Mouse (Mus musculus) inflammation-experienced regulatory T-cells, adult 16 weeks (primary cell): ENCODE data around the gene Gm21861. TPM values are rescaled to one million over a fixed set of nuclear protein-coding genes. Genes with fewer than 3 reads are reported as not detected.

Source experiments
- polyA plus RNA-seq: library from polyadenylated mRNA; unstranded; fragments of 100-300 nt; shearing (Covaris generic); gene quantifications from one replicate; pipeline ENCODE4 v1.2.1, GENCODE M21; 2017

Gm21861 gene
- not detected for polyA plus RNA-seq

GRCm38 (mm10) chrY:58814497-58814896, at the start of gene Gm21861:
Gene Gm21861, minus strand, starts transcription at chrY:58814597.

